Comparison of ENCODE assay signal across 21 mouse cellular contexts in the genomic region with DNA sequence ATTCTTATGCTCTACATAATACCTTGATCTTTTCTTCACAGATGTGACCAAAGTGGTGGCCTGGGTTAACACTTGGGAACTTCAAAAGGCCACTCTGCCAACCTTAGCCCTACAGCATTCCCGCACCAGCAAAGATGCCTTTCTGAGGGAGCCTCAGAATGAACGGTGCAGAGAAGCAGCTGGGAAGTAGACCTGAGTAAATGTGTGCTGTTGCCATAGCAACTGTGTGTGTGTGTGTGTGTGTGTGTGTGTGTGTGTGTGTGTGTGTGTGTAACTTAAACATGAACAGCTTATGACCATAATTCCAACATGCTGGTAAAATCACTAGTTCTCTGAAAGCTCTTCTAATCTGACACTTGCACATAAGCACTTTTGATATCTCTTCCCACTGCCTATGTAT. TPM values are rescaled to one million over a fixed set of nuclear protein-coding genes. Genes with fewer than 3 reads are reported as not detected.
DNase-seq lines count a peak whose midpoint lies in the region; ATAC-seq and TF ChIP-seq lines count a peak whose summit lies in the region.
"Had no signal": no experiment of that assay in that cellular context is flagged by ENCODE, and none has a peak within 500 bp of the region (broad histone marks: within the 10 kb centered on the region; RNA-seq: fewer than 3 reads in every experiment).

No protein-coding gene starts in this region.

- no peaks in the 10 kb centered on the region for H3K27me3 ChIP-seq in forebrain, embryonic 13.5 days
- no peaks in the 10 kb centered on the region for H3K27me3 ChIP-seq in forebrain, embryonic 10.5 days (ENCODE audit: poor library complexity, severe bottlenecking)
- no peaks in the 10 kb centered on the region for H3K27me3 ChIP-seq in midbrain, embryonic 15.5 days (replicated peaks)
- H3K27me3 ChIP-seq: heart, embryonic 12.5 days; limb, embryonic 13.5 days had no signal

- no peaks in the 10 kb centered on the region for H3K36me3 ChIP-seq in forebrain, embryonic 13.5 days (ENCODE audit: poor library complexity, severe bottlenecking)
- no peaks in the 10 kb centered on the region for H3K36me3 ChIP-seq in forebrain, embryonic 10.5 days (replicated peaks)
- no peaks in the 10 kb centered on the region for H3K36me3 ChIP-seq in midbrain, embryonic 15.5 days (replicated peaks)
- H3K36me3 ChIP-seq: G1E; heart, embryonic 12.5 days; limb, embryonic 13.5 days had no signal

- no peak for TF ChIP-seq CTCF in brain, embryonic 14.5 days (IDR thresholded peaks at IDR 0.05; ENCODE audit: borderline replicate concordance, extremely low read depth, insufficient read depth, insufficient read length)

- WGBS in forebrain, embryonic 13.5 days, result 55% methylated on average over 2 of the region's 2 CpGs
- WGBS in forebrain, embryonic 10.5 days, result 74% methylated on average over 2 of the region's 2 CpGs
- 27% methylated on average over 2 of the region's 2 CpGs for WGBS in midbrain, embryonic 15.5 days

- no peak overlapping the region for H3K4me2 ChIP-seq in forebrain, embryonic 13.5 days
- no peak overlapping the region for H3K4me2 ChIP-seq in midbrain, embryonic 15.5 days
- H3K4me2 ChIP-seq: heart, embryonic 12.5 days; limb, embryonic 13.5 days had no signal

- no peak overlapping the region for H3K9ac ChIP-seq in forebrain, embryonic 13.5 days
- H3K9ac ChIP-seq in midbrain, embryonic 15.5 days, result no peak overlapping the region
- H3K9ac ChIP-seq: heart, embryonic 12.5 days; limb, embryonic 13.5 days; liver, embryonic 14.5 days had no signal

- intact Hi-C loops in left cerebral cortex, postnatal 25 days (cut with DNase I), result no loop called here

- DNase-seq in forebrain, embryonic 10.5 days (ENCODE audit: extremely low spot score, low spot score), result no peak
- DNase-seq in left cerebral cortex, postnatal 25 days (ENCODE audit: low spot score in 2 of 2), result peak; percentile 28 to 57
- no peak for DNase-seq in left cerebral cortex, adult 9 months (ENCODE audit: low spot score in 2 of 2)
- peak; percentile 75 for DNase-seq in brain, embryonic 14.5 days (ENCODE audit: low read depth)
- no peak for DNase-seq in cerebellum, adult 8-10 months
- DNase-seq in kidney, adult 11 months, result no peak
- DNase-seq: cerebellum, postnatal 36 days; heart, postnatal 36 days; kidney, postnatal 10 days; right cerebral cortex, adult 18-20 months; thymus, postnatal 36 days had no signal

- peak; percentile 59; the same call in 1 of the 2 replicates for ATAC-seq in forebrain, embryonic 13.5 days
- ATAC-seq in midbrain, embryonic 15.5 days (replicated peaks), result peak; percentile 93
- ATAC-seq: CD4-positive, CD25-positive, alpha-beta regulatory T cell, adult 4 months; intestine, embryonic 16.5 days had no signal

- TF ChIP-seq POLR2A in brain, embryonic 14.5 days (IDR thresholded peaks at IDR 0.05; ENCODE audit: borderline replicate concordance, extremely low read depth, insufficient read depth, insufficient read length, poor library complexity, severe bottlenecking), result no peak

- H3K4me1 ChIP-seq in forebrain, embryonic 13.5 days, result no peaks in the 10 kb centered on the region
- no peaks in the 10 kb centered on the region for H3K4me1 ChIP-seq in forebrain, embryonic 10.5 days
- H3K4me1 ChIP-seq in midbrain, embryonic 15.5 days, result 0 out of 2 replicates have a peak, but pooled peaks cover 6% of the 10 kb centered on the region
- H3K4me1 ChIP-seq: heart, embryonic 12.5 days; limb, embryonic 13.5 days had no signal

- no peak overlapping the region for H3K4me3 ChIP-seq in forebrain, embryonic 13.5 days
- no peak overlapping the region for H3K4me3 ChIP-seq in forebrain, embryonic 10.5 days
- H3K4me3 ChIP-seq in midbrain, embryonic 15.5 days, result no peak overlapping the region
- H3K4me3 ChIP-seq: heart, embryonic 12.5 days; layer of hippocampus, adult 2 months; left cerebral cortex, adult 2 months; limb, embryonic 13.5 days had no signal

- H3K27ac ChIP-seq in forebrain, embryonic 13.5 days, result no peak overlapping the region
- no peak overlapping the region for H3K27ac ChIP-seq in forebrain, embryonic 10.5 days
- H3K27ac ChIP-seq in midbrain, embryonic 15.5 days, result no peak overlapping the region
- H3K27ac ChIP-seq: layer of hippocampus, adult 2 months; left cerebral cortex, adult 2 months; limb, embryonic 13.5 days; liver, embryonic 14.5 days had no signal

- no peaks in the 10 kb centered on the region for H3K9me3 ChIP-seq in forebrain, embryonic 13.5 days (replicated peaks)
- no peaks in the 10 kb centered on the region; the same call in 1 of the 2 replicates for H3K9me3 ChIP-seq in forebrain, embryonic 10.5 days
- no peaks in the 10 kb centered on the region for H3K9me3 ChIP-seq in midbrain, embryonic 15.5 days
- H3K9me3 ChIP-seq: limb, embryonic 13.5 days had no signal

RNA-seq across cellular contexts. Expression of a gene that starts 27.4 kb away (rescaled TPM):
- polyA plus RNA-seq in forebrain, embryonic 13.5 days (2015; fragmentation: Nextera tagmentation; extraction: Ambion mirVana), result 0.03 and 0.06 TPM in 2 replicates
- polyA plus RNA-seq in forebrain, embryonic 10.5 days (2016; fragmentation: Nextera tagmentation; extraction: Ambion mirVana), result 0.22 and 0.26 TPM in 2 replicates
- 10 to 100 TPM in 1 of 2 experiments, 1 to 10 TPM in 1; 9.2 to 11.8 TPM for total RNA-seq in left cerebral cortex, postnatal 25 days (2021)
- polyA plus RNA-seq in brain, embryonic 14.5 days (2012; rRNA removed), result 0.11 and 0.15 TPM in 2 replicates
- 0.08 and 0.14 TPM in 2 replicates for polyA plus RNA-seq in midbrain, embryonic 15.5 days (2015; fragmentation: Nextera tagmentation; extraction: Ambion mirVana)
- polyA plus RNA-seq: CD4-positive, CD25-positive, alpha-beta regulatory T cell, adult 4 months; G1E had no signal

Comparison
In these comparisons a context has a peak if more than half of its experiments do, and no peak if none do; other contexts are left out.
1. DNase-seq: peak in left cerebral cortex, postnatal 25 days (2 of 2) and brain, embryonic 14.5 days (single experiment); none in forebrain, embryonic 10.5 days (single experiment), left cerebral cortex, adult 9 months (0 of 2), cerebellum, adult 8-10 months (single experiment) and kidney, adult 11 months (single experiment).